Mouse (Mus musculus) neural tube, embryonic 10.5 days (tissue): ENCODE data around the gene Cmtm2a.
"Not testable (repeated sequence)": the region's sequence is repeated elsewhere in the genome, so short reads cannot be mapped to it uniquely, and the experiment has no call there.

Experiments used
- DNase-seq: peaks from one replicate; pipeline ENCODE4 v3.0.0-alpha.2; 2017; ENCODE audit warnings: low spot score; ENCODE audit errors: extremely low spot score

The Cmtm2a gene

GRCm38 (mm10) chr8:104293081-104293480 is at the start of gene Cmtm2a:
Cmtm2a (minus strand) TSS chr8:104293181.
- DNase-seq: not testable (repeated sequence)

GRCm38 (mm10) chr8:104342426-104342825 is 49.4 kb upstream of the Cmtm2a start:
- no peak for DNase-seq

- no peak for DNase-seq
Observed at GRCm38 (mm10) chr8:104341678-104342077, 48.7 kb upstream of the Cmtm2a start.

- peak; percentile 77 for DNase-seq
Observed at GRCm38 (mm10) chr8:104341106-104341561, 48.2 kb upstream of the Cmtm2a start.

GRCm38 (mm10) chr8:104340233-104341105 is 47.5 kb upstream of the Cmtm2a start:
- peak; percentile 89 for DNase-seq

- no peak for DNase-seq
Observed at GRCm38 (mm10) chr8:104339983-104340232, 46.9 kb upstream of the Cmtm2a start.

GRCm38 (mm10) chr8:104339229-104339982 is 46.4 kb upstream of the Cmtm2a start, which contains the start of gene Cmtm3:
Cmtm3 (plus strand) TSS chr8:104339410.
- peak; percentile 31 for DNase-seq

- no peak for DNase-seq
Observed at GRCm38 (mm10) chr8:104337890-104338289, 44.9 kb upstream of the Cmtm2a start.

GRCm38 (mm10) chr8:104336806-104337205 is 43.8 kb upstream of the Cmtm2a start:
- DNase-seq: no peak

GRCm38 (mm10) chr8:104334196-104334595 is 41.2 kb upstream of the Cmtm2a start:
- no peak for DNase-seq

- no peak for DNase-seq
Observed at GRCm38 (mm10) chr8:104333786-104334185, 40.8 kb upstream of the Cmtm2a start.

GRCm38 (mm10) chr8:104332665-104333631 is 40.0 kb upstream of the Cmtm2a start:
- DNase-seq: no peak

- DNase-seq: not testable (repeated sequence)
Observed at GRCm38 (mm10) chr8:104321930-104322329, 28.9 kb upstream of the Cmtm2a start, which contains the start of gene Cmtm2b. Cmtm2b (plus strand) TSS chr8:104322230.

GRCm38 (mm10) chr8:104321267-104321666 is 28.3 kb upstream of the Cmtm2a start, which contains the start of gene Gm11020:
Gm11020 (plus strand) TSS chr8:104321567.
- not testable (repeated sequence) for DNase-seq

- DNase-seq: no peak
Observed at GRCm38 (mm10) chr8:104313311-104313710, 20.3 kb upstream of the Cmtm2a start.

- not testable (repeated sequence) for DNase-seq
Observed at GRCm38 (mm10) chr8:104312023-104312422, 19.0 kb upstream of the Cmtm2a start.

GRCm38 (mm10) chr8:104309441-104310155 is 16.6 kb upstream of the Cmtm2a start, which contains the start of the genes Gm45711 and Cmtm1:
Gm45711 (minus strand) TSS chr8:104310081.
Cmtm1 (minus strand) TSS chr8:104310145.
- DNase-seq: not testable (repeated sequence)

GRCm38 (mm10) chr8:104308341-104308740 is 15.4 kb upstream of the Cmtm2a start:
- not testable (repeated sequence) for DNase-seq

- DNase-seq: no peak
Observed at GRCm38 (mm10) chr8:104304962-104305361, 12.0 kb upstream of the Cmtm2a start.

- DNase-seq: not testable (repeated sequence)
Observed at GRCm38 (mm10) chr8:104302536-104302935, 9.6 kb upstream of the Cmtm2a start.
